Mouse (Mus musculus): ENCODE data around the gene Ttll8. TPM values are rescaled to one million over a fixed set of nuclear protein-coding genes. Genes with fewer than 3 reads are reported as not detected.
A peak's percentile ranks its signal among the peaks of the same experiment; 100 is the strongest.

Ttll8 gene
- total RNA-seq, 2 experiments from 2014 or later: 0.87 to 2.2 TPM

DNA sequence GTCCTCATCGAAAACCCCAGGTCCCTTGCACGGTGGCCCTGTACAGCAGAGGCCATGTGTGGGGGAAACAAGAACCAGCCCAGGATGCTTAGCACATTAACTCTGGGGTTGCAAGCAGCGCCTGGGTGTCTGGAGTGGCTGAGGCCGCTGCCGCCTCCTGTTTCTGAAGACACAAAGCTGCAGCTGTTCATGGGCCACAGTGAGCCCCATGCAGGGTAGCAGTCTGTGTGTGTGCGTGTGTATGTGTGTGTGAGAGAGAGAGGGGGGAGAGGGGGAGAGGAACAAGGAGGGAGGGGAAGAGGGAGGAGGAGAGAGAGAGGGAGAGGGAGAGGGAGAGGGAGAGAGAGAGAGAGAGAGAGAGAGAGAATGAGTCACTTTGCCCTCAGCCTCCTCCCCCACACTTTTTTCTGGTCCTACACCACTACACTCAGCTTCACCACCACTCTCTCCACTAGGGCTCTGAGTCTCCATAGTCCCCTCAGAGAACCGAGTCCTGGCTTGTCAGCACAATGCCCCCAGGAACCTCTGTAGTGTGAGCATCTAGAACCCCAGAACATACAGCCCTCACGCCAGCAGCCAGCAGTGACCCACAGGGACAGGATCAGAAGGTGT is 110.6 kb downstream of the Ttll8 start:
- peak; percentile 39 to 42 for DNase-seq (ENCODE audit: low spot score in 2 of 2)

DNA sequence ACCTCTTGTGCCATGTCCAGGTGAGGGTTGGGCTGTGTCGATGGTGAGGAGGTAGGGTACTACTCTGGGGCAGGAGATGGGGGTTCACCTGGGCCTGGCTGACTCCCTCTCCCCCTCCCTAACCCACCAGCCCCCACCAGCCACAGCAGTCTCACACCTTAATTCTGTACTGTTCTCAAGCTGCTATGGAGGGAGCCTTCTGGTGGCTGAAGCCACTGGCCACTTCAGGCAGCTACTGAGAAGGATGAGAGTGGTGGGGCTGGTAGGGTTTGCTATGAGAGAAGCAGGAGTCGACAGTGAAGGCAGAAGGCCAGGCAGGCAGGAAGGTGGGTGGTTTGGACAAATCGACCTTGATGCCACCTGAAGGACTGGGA is 111.9 kb downstream of the Ttll8 start:
- DNase-seq (ENCODE audit: low spot score in 2 of 2): no peak

DNA sequence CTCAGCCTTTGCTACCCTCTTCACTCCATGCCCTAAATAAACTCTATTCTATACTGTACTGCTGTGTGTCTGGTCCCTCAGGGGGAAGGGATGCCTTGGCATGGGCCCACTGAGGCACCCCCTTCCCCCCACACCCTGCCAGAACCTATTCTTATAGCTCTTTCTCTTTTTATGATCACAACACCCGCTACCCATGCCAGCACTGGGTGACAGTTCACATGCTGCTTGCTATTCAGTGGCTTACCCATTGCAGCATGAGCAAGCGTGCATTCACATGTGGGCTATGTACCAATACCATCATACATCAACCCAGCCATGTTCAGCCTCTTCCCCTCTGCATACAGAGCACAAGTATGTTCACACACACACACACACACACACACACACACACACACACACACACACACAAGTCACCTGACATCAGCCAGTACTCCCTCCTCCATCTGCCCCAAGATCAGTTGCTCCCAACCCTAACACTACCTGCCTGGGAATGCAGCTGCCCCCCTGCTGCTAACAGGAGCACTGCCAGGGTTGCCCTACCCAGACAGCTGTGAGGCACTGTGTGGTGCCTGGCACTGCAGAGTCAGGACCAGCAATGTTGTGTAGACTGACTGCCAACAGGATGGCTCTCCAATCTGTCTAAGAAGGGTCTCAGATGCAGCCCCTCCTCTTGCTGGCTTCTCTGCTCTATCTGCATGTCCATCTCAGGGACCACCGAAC is 112.5 kb downstream of the Ttll8 start:
- DNase-seq (ENCODE audit: low spot score in 2 of 2): no peak

DNA sequence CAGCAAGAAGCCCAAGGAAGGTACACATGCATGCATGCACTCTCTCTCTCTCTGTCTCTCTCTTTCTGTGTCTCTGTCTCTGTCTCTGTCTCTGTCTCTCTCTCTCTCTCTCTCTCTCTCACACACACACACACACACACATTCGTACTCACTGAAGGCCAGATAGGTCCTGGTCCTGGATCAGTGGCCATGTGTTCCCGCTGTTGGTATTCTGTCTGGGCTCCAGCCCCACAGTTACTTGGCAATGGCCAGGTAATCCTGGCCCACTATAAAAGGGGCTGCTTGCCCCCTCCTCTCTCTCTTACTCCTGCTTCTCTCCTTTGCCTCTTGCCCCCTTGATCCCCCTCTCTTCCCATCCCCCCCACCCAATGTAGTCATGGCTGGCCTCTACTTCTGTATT is 113.1 kb downstream of the Ttll8 start:
- DNase-seq (ENCODE audit: low spot score in 2 of 2): no peak

Other genes starting within 250 kb of the Ttll8 start
- gene Brd1, start 220.2 kb downstream of the Ttll8 start, total RNA-seq (2021): 10 to 100 TPM; 49.9 to 53.0 TPM
- gene Zbed4, start 202.8 kb downstream of the Ttll8 start, total RNA-seq (2021): 1 to 10 TPM; 9.3 to 9.7 TPM
- gene Alg12, start 135.1 kb downstream of the Ttll8 start, total RNA-seq (2021): 10 to 100 TPM; 13.0 to 13.6 TPM
- 10 to 100 TPM; 26.6 to 33.3 TPM for gene Creld2, start 134.8 kb downstream of the Ttll8 start, total RNA-seq (2021)
- 10 to 100 TPM; 36.3 to 45.9 TPM for gene Pim3, start 92.2 kb downstream of the Ttll8 start, total RNA-seq (2021)
- gene Mlc1, start 24.6 kb upstream of the Ttll8 start, total RNA-seq (2021): 100 to 1,000 TPM; 101 to 104 TPM
- not detected for gene Mov10l1, start 28.5 kb upstream of the Ttll8 start, total RNA-seq (2021)
- 100 to 1,000 TPM; 107 to 114 TPM for gene Panx2, start 105.3 kb upstream of the Ttll8 start, total RNA-seq (2021)
- gene Trabd, start 120.7 kb upstream of the Ttll8 start, total RNA-seq (2021): 10 to 100 TPM; 20.8 to 20.9 TPM
- 10 to 100 TPM; 20.1 to 23.0 TPM for gene Selenoo, start 134.7 kb upstream of the Ttll8 start, total RNA-seq (2021)
- 10 to 100 TPM; 31.4 to 34.6 TPM for gene Tubgcp6, start 168.7 kb upstream of the Ttll8 start, total RNA-seq (2021)
- gene Hdac10, start 174.3 kb upstream of the Ttll8 start, total RNA-seq (2021): 10 to 100 TPM; 15.2 to 15.8 TPM
- gene Mapk12, start 186.3 kb upstream of the Ttll8 start, total RNA-seq (2021): 1 to 10 TPM; 7.4 to 9.2 TPM
- 10 to 100 TPM; 49.1 to 55.1 TPM for gene Mapk11, start 195.2 kb upstream of the Ttll8 start, total RNA-seq (2021)
- gene Plxnb2, start 226.4 kb upstream of the Ttll8 start, total RNA-seq (2021): 10 to 100 TPM; 47.3 to 54.9 TPM
- gene Dennd6b, start 242.1 kb upstream of the Ttll8 start, total RNA-seq (2021): 10 to 100 TPM; 45.9 to 52.9 TPM

Data from left cerebral cortex, adult 18-20 months (tissue).